Mouse (Mus musculus): ENCODE measurements around the gene Azgp1. TPM values are rescaled to one million over a fixed set of nuclear protein-coding genes. Genes with fewer than 3 reads are reported as not detected.
"Not testable (repeated sequence)": the region's sequence is repeated elsewhere in the genome, so short reads cannot be mapped to it uniquely, and the experiment has no call there.

Gene Azgp1
- polyA plus RNA-seq, 1 experiment from 2014 or later = 0.46 TPM

DNA sequence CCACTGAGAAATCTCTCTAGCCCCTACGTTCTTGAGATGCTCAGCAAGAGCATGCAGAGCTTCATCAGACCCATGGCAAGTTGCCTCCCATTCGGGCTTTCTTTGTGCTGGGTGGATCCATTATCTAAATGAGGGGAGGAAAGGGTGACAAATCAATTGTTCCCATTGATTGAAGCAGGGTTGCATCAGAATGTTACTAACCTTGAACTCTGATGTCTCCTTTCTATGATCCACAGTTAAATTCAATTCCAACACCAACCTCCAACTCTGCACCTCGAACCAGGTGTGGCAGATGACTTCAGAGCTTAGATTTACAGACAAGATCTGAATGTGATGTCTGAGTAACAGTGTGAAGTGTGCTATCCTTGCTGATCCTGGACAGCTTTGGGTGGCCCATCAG lies 6.6 kb upstream of the Azgp1 start:
- H3K4me1 ChIP-seq = no peaks in the 10 kb centered on the region
- no peak overlapping the region for H3K27ac ChIP-seq
- no peaks in the 10 kb centered on the region for H3K36me3 ChIP-seq
- H3K27me3 ChIP-seq (replicated peaks) = no peaks in the 10 kb centered on the region
- no peak for ATAC-seq (ENCODE audit: insufficient read depth, low FRiP score, low read depth)
- H3K9me3 ChIP-seq = no peaks in the 10 kb centered on the region
- 55% methylated on average over 3 of the region's 3 CpGs for WGBS
- no peak overlapping the region for H3K4me3 ChIP-seq (replicated peaks)
- H3K4me2 ChIP-seq = no peak overlapping the region
- H3K9ac ChIP-seq = no peak overlapping the region

DNA sequence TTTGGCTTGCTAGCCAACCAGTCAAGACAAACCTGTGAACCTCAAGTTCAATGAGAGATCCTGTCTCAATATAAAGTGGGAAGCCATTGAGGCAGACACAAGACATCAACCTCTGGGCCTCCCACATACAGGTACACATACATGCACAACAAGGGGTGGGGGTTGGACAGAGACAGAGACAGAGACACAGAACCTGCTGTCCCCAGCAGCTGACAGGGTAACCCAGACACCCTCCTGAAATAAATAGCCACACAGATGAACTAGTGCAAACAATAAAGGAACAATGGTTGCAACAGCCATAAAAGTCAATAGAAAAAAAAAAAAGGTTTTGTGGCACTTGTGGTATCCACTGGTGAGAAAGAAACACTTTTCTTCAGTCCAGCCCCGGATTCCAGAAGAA lies 5.9 kb upstream of the Azgp1 start:
- no peaks in the 10 kb centered on the region for H3K27me3 ChIP-seq (replicated peaks)
- no peak overlapping the region for H3K4me3 ChIP-seq (replicated peaks)
- no peaks in the 10 kb centered on the region for H3K36me3 ChIP-seq
- no peaks in the 10 kb centered on the region for H3K4me1 ChIP-seq
- no peak overlapping the region for H3K9ac ChIP-seq
- no peaks in the 10 kb centered on the region for H3K9me3 ChIP-seq
- H3K4me2 ChIP-seq = no peak overlapping the region
- ATAC-seq (ENCODE audit: insufficient read depth, low FRiP score, low read depth) = no peak
- WGBS = 36% methylated on average over 1 of the region's 1 CpGs
- H3K27ac ChIP-seq = no peak overlapping the region

DNA sequence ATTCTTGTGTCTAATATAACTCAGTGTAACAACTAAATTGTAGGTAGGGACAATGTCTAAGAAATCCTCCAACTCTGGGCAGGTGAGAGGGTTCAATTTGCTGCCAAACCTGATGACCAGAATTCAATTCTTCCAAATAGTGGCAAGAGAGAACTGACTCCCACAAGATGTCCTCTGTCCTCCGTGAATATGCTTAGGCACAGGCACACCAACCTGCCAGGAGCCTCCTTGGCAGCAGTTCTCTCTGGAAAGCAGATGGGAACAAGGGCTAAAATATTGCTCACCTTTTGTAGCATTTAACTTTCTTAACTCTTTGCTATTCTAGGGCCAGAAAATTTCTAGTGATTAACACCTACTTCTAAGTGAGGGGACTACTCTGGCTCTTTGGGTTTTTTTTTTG lies 4.0 kb upstream of the Azgp1 start:
- no peaks in the 10 kb centered on the region for H3K27me3 ChIP-seq (replicated peaks)
- ATAC-seq (ENCODE audit: insufficient read depth, low FRiP score, low read depth) = no peak
- H3K9me3 ChIP-seq = no peaks in the 10 kb centered on the region
- no peaks in the 10 kb centered on the region for H3K4me1 ChIP-seq
- no peak overlapping the region for H3K27ac ChIP-seq
- 32% methylated on average over 1 of the region's 1 CpGs for WGBS
- H3K4me2 ChIP-seq = no peak overlapping the region
- H3K36me3 ChIP-seq = no peaks in the 10 kb centered on the region
- no peak overlapping the region for H3K9ac ChIP-seq
- H3K4me3 ChIP-seq (replicated peaks) = no peak overlapping the region

DNA sequence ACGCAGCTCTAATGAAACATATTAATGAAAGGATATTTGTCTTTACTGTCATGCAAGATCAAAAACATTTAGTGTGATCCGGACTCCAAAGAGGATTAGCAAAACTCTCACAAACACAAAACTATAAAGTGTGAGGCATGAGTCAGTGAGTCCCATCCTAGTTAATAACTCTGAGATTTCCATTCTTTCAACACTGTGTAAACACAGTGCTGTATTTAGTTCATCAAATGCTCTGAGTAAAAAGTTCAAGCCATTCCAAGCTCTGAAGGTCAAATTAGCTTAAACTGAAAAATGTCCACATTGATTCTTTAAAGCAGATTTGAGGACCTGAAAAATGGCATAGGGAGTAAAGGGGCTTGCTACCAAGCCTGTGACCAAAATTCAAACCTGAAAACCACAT lies 2.2 kb upstream of the Azgp1 start:
- Histone ChIP-seq H3K4me1 (no peaks in the 10 kb centered on the region), H3K4me2 (no peak overlapping the region), H3K27ac (no peak overlapping the region), H3K36me3 (no peaks in the 10 kb centered on the region), H3K4me3 (replicated peaks) (no peak overlapping the region), H3K9me3 (no peaks in the 10 kb centered on the region), H3K27me3 (replicated peaks) (no peaks in the 10 kb centered on the region), H3K9ac (no peak overlapping the region)
- ATAC-seq (ENCODE audit: insufficient read depth, low FRiP score, low read depth) = no peak
- WGBS = 58% methylated on average over 2 of the region's 2 CpGs

DNA sequence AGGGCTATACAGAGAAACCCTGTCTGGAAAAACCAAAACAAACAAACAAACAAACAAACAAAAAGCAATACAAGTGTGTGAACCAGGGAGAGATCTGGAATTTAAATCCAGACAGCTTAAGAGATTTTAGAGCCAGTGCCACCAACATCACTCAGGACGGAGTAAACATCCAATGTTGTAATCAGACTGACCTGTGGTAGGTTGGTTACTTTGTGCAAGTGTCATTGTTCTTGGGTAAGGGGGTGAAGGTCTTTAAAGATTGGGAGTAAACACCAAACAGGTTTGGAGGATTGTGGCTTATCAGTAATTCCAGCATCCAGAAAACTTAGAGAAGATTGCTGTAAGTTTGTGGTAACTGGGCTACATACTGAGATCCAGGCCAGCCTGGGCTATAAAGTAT lies 5.0 kb downstream of the Azgp1 start:
- Histone ChIP-seq H3K9ac (no peak overlapping the region), H3K4me1 (no peaks in the 10 kb centered on the region), H3K27ac (no peak overlapping the region), H3K4me2 (no peak overlapping the region), H3K36me3 (no peaks in the 10 kb centered on the region), H3K27me3 (replicated peaks) (no peaks in the 10 kb centered on the region), H3K9me3 (no peaks in the 10 kb centered on the region), H3K4me3 (replicated peaks) (no peak overlapping the region)
- no peak for ATAC-seq (ENCODE audit: insufficient read depth, low FRiP score, low read depth)
- 77% methylated on average over 1 of the region's 1 CpGs for WGBS

DNA sequence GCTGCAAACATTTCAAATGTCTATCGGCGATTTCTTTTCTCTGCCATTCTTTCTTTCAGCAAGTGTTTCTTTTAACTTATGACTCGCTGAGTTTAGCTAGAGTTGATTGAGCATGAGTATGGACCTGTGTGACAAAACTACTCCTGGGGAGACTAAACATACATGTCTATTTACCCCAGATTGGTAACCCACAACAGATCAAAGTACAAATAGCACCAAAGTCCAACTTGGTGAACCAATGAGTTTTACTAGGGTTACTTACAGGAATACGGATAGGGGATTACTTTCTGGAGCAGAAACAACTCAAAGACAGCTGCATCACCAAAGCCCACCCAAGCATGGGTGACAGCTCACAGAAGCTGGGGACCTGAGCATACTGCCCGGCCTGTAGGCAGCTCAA lies 28.1 kb downstream of the Azgp1 start:
- no peak overlapping the region for H3K9ac ChIP-seq
- no peak for ATAC-seq (ENCODE audit: insufficient read depth, low FRiP score, low read depth)
- no peak overlapping the region for H3K27ac ChIP-seq
- no peaks in the 10 kb centered on the region for H3K27me3 ChIP-seq (replicated peaks)
- no peak overlapping the region for H3K4me2 ChIP-seq
- WGBS = 87% methylated on average over 5 of the region's 5 CpGs
- H3K36me3 ChIP-seq = no peaks in the 10 kb centered on the region
- H3K4me1 ChIP-seq = no peaks in the 10 kb centered on the region
- no peaks in the 10 kb centered on the region for H3K9me3 ChIP-seq
- no peak overlapping the region for H3K4me3 ChIP-seq (replicated peaks)

DNA sequence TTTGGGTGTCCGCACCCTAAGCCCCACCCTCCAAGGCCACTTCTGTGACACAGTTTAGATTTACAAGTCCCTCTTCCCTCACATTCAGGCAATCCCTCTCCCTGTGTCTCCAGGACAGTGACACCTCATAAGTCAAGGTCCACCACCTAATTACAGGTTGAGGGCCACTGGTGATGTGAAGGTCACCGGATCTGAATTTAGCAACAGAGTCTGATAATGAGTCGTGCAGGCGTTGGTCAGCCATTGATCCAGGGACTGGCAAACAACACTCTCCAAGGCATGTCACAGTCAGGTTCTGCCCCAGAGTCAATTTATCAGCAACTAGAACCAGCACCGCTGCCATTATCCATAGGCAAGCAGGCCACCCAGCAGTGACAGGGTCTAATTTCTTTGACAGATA lies 31.1 kb downstream of the Azgp1 start:
- H3K27ac ChIP-seq = no peak overlapping the region
- no peak overlapping the region for H3K4me2 ChIP-seq
- no peaks in the 10 kb centered on the region for H3K9me3 ChIP-seq
- WGBS = 81% methylated on average over 5 of the region's 5 CpGs
- H3K4me3 ChIP-seq (replicated peaks) = no peak overlapping the region
- H3K36me3 ChIP-seq = no peaks in the 10 kb centered on the region
- no peak for ATAC-seq (ENCODE audit: insufficient read depth, low FRiP score, low read depth)
- H3K9ac ChIP-seq = no peak overlapping the region
- H3K4me1 ChIP-seq = no peaks in the 10 kb centered on the region
- H3K27me3 ChIP-seq (replicated peaks) = no peaks in the 10 kb centered on the region

DNA sequence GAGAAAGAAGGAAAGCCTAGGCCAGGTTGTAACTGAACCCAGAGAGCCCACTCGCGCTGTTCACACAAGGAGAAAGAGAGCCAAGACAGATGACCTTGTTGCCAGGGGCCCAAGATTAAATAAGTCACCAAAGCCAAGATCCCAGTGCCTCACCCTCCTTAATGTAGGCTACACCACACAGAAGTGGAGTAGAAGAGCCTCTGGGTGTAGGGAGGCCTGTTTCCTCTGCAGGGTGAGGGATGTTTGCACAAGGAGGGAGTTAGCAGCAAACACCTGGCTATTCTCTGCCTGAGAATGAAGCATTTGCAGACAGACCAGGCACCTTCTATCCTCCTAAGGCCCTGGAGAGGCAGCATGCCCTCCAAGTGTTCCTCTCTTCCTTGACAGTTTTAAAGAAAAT lies 35.2 kb downstream of the Azgp1 start:
- Histone ChIP-seq H3K36me3 (no peaks in the 10 kb centered on the region), H3K27ac (peak overlapping the region; percentile 9; the same call in 1 of the 2 replicates)
- WGBS = 63% methylated on average over 2 of the region's 2 CpGs

DNA sequence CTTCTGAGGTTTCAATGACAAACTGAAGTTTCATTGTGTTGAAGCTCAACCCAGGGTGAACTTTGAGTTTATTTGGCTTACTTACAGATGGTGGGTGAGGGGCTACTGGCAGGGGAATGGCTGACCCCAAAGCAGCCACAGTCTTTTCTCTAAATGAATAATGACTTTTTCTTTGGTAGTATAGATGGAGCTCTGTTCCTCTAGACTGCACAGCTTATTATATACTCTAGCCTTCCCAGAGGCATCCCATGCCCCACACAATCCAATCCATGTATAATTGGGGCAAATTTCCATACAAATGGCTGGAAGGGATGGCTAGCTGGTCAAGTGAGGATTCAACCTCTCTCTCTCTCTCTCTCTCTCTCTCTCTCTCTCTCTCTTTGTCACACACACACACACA lies 35.7 kb downstream of the Azgp1 start:
- Histone ChIP-seq H3K9ac (no peak overlapping the region), H3K27ac (peak overlapping the region; percentile 9; the same call in 1 of the 2 replicates), H3K4me2 (no peak overlapping the region), H3K27me3 (replicated peaks) (no peaks in the 10 kb centered on the region), H3K4me1 (no peaks in the 10 kb centered on the region), H3K9me3 (no peaks in the 10 kb centered on the region), H3K4me3 (replicated peaks) (no peak overlapping the region), H3K36me3 (no peaks in the 10 kb centered on the region)
- ATAC-seq (ENCODE audit: insufficient read depth, low FRiP score, low read depth) = peak; percentile 22; the same call in 1 of the 2 replicates

More for the DNA sequence above, 35.2 kb downstream of the Azgp1 start:
- H3K4me1 ChIP-seq = no peaks in the 10 kb centered on the region
- peak; percentile 72; the same call in 1 of the 2 replicates for ATAC-seq (ENCODE audit: insufficient read depth, low FRiP score, low read depth)
- H3K27me3 ChIP-seq (replicated peaks) = no peaks in the 10 kb centered on the region
- no peak overlapping the region for H3K9ac ChIP-seq
- no peaks in the 10 kb centered on the region for H3K9me3 ChIP-seq
- no peak overlapping the region for H3K4me3 ChIP-seq (replicated peaks)
- no peak overlapping the region for H3K4me2 ChIP-seq

DNA sequence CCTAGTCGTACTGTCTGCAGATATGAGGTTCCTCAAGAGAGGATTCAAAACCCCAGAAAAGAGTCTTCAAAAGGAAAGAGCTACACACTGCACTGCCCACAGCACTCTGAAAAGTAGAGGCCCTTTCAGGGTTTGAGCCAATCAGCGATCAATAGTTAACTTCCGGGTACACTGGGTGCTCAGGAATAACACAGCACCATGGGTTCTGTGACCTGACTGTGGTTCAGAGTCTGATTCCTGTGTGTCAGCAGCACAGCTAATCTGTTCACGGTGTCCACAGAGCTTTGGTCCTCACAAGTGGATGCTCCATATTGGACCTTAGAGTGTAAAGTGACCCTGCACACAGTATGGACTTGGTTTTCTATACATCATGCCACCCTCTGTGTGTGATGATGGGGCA lies 38.3 kb downstream of the Azgp1 start:
- not testable (repeated sequence) for H3K4me3 ChIP-seq (replicated peaks); H3K9ac ChIP-seq; H3K9me3 ChIP-seq; H3K36me3 ChIP-seq; H3K4me2 ChIP-seq; H3K4me1 ChIP-seq; H3K27me3 ChIP-seq (replicated peaks); ATAC-seq (ENCODE audit: insufficient read depth, low FRiP score, low read depth); H3K27ac ChIP-seq
- 86% methylated on average over 4 of the region's 4 CpGs for WGBS

DNA sequence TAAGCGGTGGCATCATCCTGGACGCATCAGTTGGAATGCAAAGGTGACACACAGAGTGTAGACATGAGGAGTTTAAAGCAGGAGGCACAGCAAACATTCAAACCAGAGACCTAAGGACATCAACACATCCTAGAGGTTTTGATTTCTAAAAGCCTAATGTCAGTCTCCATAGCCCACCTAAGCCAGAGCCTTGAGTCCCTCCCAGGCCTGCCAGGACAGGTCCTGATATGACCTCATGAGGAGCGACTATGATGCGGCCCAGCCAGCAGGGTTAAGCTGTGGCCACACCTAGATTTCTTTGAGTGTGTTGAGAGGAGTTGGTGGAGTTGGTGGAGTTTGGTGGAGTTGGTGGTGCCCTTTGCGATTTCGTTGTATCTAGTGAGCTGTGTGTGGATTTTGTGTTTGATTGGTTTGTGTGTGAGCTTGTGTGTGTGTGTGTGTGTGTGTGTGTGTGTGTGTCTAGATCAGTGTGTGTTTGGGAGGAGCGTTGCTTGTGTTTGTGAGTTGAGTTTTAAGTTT lies 39.7 kb downstream of the Azgp1 start, which contains the start of the genes Smok3a and Smok3b:
Gene Smok3a, plus strand, starts transcription at position 301 of the 519 bp plus-strand sequence.
Gene Smok3b, plus strand, starts transcription at position 469 of the 519 bp plus-strand sequence.
- H3K4me2 ChIP-seq; H3K27me3 ChIP-seq (replicated peaks); H3K4me3 ChIP-seq (replicated peaks); H3K36me3 ChIP-seq; H3K9ac ChIP-seq; H3K9me3 ChIP-seq; H3K27ac ChIP-seq; ATAC-seq (ENCODE audit: insufficient read depth, low FRiP score, low read depth); H3K4me1 ChIP-seq: not testable (repeated sequence)
- 90% methylated on average over 3 of the region's 7 CpGs for WGBS
